Mouse (Mus musculus) myocyte (in vitro differentiated cells): ENCODE measurements around the gene Cab39. TPM values are rescaled to one million over a fixed set of nuclear protein-coding genes. Genes with fewer than 3 reads are reported as not detected.

ENCODE experiments used
- H3K27me3 ChIP-seq: one replicate; pipeline ENCODE4 v1.6.1; 2011; ENCODE audit not compliant: control insufficient read depth, insufficient read depth, insufficient read length
- H3K36me3 ChIP-seq: one replicate; pipeline ENCODE4 v1.6.1; 2011; ENCODE audit not compliant: control insufficient read depth, insufficient read depth
- H3K4me2 ChIP-seq: one replicate; pipeline ENCODE4 v1.6.1; 2011; ENCODE audit warnings: low read depth, control low read depth
- H3K4me3 ChIP-seq: one replicate; pipeline ENCODE4 v1.5.1; 2011; ENCODE audit warnings: mild to moderate bottlenecking, control low read depth, moderate library complexity
- H3K79me2 ChIP-seq: one replicate; pipeline ENCODE4 v1.6.1; 2011; ENCODE audit not compliant: control insufficient read depth, insufficient read depth
- H3ac ChIP-seq: one replicate; pipeline ENCODE4 v1.6.1; 2011; ENCODE audit not compliant: control insufficient read depth, insufficient read length
- CEBPB ChIP-seq: IDR thresholded peaks from 2 replicates; pipeline ENCODE4 v1.6.1; 2011; ENCODE audit warnings: mild to moderate bottlenecking, moderate library complexity; ENCODE audit not compliant: poor library complexity, insufficient read depth, severe bottlenecking
- E2F4 ChIP-seq: IDR thresholded peaks from one replicate; pipeline ENCODE4 v1.6.1; 2011; ENCODE audit warnings: mild to moderate bottlenecking, control low read depth, moderate library complexity; ENCODE audit not compliant: insufficient read depth
- MAX ChIP-seq: IDR thresholded peaks from one replicate; pipeline ENCODE4 v1.6.1; 2011; ENCODE audit warnings: low read depth, mild to moderate bottlenecking, control low read depth
- MYOD1 ChIP-seq, 3 experiments: IDR thresholded peaks; one replicate each; pipeline ENCODE4 v1.6.1; 2011; ENCODE audit warnings: control low read depth in 2 of 3, low read depth in 2 of 3, mild to moderate bottlenecking in 2 of 3, moderate library complexity in 1 of 3; ENCODE audit not compliant: insufficient read length in 2 of 3, control insufficient read depth in 1 of 3
- MYOG ChIP-seq, 3 experiments: IDR thresholded peaks; one replicate each; pipeline ENCODE4 v1.6.1; 2011; ENCODE audit warnings: control low read depth in 2 of 3, low read depth in 2 of 3, mild to moderate bottlenecking in 2 of 3; ENCODE audit not compliant: insufficient read length in 2 of 3, control insufficient read depth in 1 of 3, insufficient read depth in 1 of 3
- POLR2A ChIP-seq: IDR thresholded peaks from one replicate; pipeline ENCODE4 v1.6.1; 2011; ENCODE audit warnings: low read depth, mild to moderate bottlenecking, control low read depth, moderate library complexity; ENCODE audit not compliant: insufficient read length
- POLR2AphosphoS2 ChIP-seq: IDR thresholded peaks from one replicate; pipeline ENCODE4 v1.6.1; 2011; ENCODE audit warnings: low read depth, control low read depth; ENCODE audit not compliant: insufficient read length
- REST ChIP-seq: IDR thresholded peaks from one replicate; pipeline ENCODE4 v1.6.1; 2011; ENCODE audit warnings: mild to moderate bottlenecking, control low read depth, moderate library complexity; ENCODE audit not compliant: insufficient read depth, insufficient read length
- SRF ChIP-seq: IDR thresholded peaks from one replicate; pipeline ENCODE4 v1.6.1; 2011; ENCODE audit warnings: low read depth; ENCODE audit not compliant: control insufficient read depth, insufficient read length
- TCF12 ChIP-seq: IDR thresholded peaks from one replicate; pipeline ENCODE4 v1.6.1; 2011; ENCODE audit warnings: mild to moderate bottlenecking, control low read depth; ENCODE audit not compliant: poor library complexity, insufficient read depth, severe bottlenecking
- TCF3 ChIP-seq: IDR thresholded peaks from one replicate; pipeline ENCODE4 v1.6.1; 2011; ENCODE audit warnings: low read depth, control low read depth; ENCODE audit not compliant: insufficient read length
- USF1 ChIP-seq: IDR thresholded peaks from one replicate; pipeline ENCODE4 v1.6.1; 2011; ENCODE audit warnings: low read depth, mild to moderate bottlenecking, control low read depth, moderate library complexity
- polyA plus RNA-seq: library from polyadenylated mRNA; unstranded; fragments of >200 nt; fragmentation: generic; extraction: Trizol; gene quantifications from one replicate; pipeline ENCODE4 v1.2.1, GENCODE M21; 2012; ENCODE audit warnings: missing spikeins

Gene Cab39
- polyA plus RNA-seq, 1 experiment: 29.0 TPM

DNA sequence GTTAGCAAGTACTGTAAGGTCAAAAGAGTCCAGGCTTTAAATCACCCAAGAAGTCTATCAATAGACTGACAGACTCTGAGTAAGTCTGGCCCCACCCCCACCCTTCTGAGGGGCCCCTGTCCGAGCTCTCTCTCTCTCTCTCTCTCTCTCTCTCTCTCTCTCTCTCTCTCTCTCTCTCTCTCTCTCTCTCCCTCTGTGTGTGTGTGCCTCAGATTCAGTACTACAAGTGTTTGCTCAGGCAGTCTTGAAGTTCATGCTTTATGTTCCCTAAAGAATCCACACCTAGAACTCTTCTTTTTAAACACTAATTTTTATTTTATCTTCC lies 34.3 kb upstream of the Cab39 start:
- peak overlapping the region; percentile 31 for H3K4me2 ChIP-seq

DNA sequence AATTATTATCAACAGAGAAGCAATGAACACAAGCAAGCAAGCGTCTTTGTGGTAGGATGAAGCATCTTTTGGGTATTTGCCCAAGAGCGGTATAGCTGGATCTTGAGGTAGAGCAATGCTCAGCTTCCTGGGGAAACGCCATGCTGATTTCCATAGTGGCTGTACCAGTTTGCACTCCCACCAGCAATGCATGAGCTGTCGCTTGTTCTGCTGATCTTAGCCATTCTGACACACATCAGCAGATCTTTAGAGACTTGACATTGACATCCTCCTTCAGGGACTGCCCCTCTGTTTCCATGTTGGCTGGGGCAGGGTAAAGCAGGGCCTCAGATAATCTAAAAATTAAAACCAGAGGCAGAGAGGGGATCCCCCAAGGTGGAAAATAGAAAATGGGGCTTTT lies 31.6 kb upstream of the Cab39 start:
- no peaks in the 10 kb centered on the region for H3K79me2 ChIP-seq
- H3K4me3 ChIP-seq: no peak overlapping the region
- no peaks in the 10 kb centered on the region for H3K36me3 ChIP-seq
- no peaks in the 10 kb centered on the region for H3K27me3 ChIP-seq
- TF ChIP-seq CEBPB (no peak), E2F4 (no peak), MYOG (IDR thresholded peaks at IDR 0.05; ENCODE audit: control insufficient read depth in 1 of 3, insufficient read depth in 1 of 3, insufficient read length in 2 of 3, low read depth in 2 of 3) (no peak), REST (no peak), POLR2AphosphoS2 (no peak), TCF12 (no peak), TCF3 (no peak), MYOD1 (IDR thresholded peaks at IDR 0.05; ENCODE audit: control insufficient read depth in 1 of 3, insufficient read length in 2 of 3, low read depth in 2 of 3) (no peak), MAX (no peak), USF1 (no peak), POLR2A (no peak), SRF (no peak)
- no peak overlapping the region for H3ac ChIP-seq
- no peak overlapping the region for H3K4me2 ChIP-seq

More for the DNA sequence above, 34.3 kb upstream of the Cab39 start:
- Histone ChIP-seq H3K36me3 (no peaks in the 10 kb centered on the region), H3K27me3 (no peaks in the 10 kb centered on the region), H3ac (no peak overlapping the region), H3K79me2 (no peaks in the 10 kb centered on the region), H3K4me3 (no peak overlapping the region)
- TF ChIP-seq MYOG (IDR thresholded peaks at IDR 0.05; ENCODE audit: control insufficient read depth in 1 of 3, insufficient read depth in 1 of 3, insufficient read length in 2 of 3, low read depth in 2 of 3): no peak

DNA sequence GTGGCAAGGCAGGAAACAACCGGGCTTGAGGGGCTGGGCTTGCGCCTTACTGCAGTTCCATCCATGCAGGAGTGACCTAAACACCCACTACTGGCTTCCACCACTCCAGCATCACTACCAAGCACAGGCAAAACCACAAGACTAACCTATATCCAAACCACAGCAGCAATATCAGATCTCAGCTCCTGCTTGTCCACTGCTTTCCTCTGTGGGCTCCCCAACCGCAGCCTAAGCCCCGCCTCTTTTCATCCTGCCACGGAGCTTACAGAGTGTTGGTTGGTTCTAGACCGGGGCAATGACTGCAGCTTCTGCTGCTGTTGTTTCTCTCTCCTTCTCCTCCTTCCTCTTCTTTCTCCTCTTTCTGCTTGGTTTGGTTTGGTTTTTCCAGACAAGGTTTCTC lies 29.9 kb upstream of the Cab39 start:
- Histone ChIP-seq H3K4me3 (no peak overlapping the region), H3K4me2 (no peak overlapping the region), H3ac (no peak overlapping the region), H3K79me2 (no peaks in the 10 kb centered on the region), H3K27me3 (no peaks in the 10 kb centered on the region), H3K36me3 (no peaks in the 10 kb centered on the region)
- TF ChIP-seq E2F4 (no peak), MYOD1 (IDR thresholded peaks at IDR 0.05; ENCODE audit: control insufficient read depth in 1 of 3, insufficient read length in 2 of 3, low read depth in 2 of 3) (no peak), MAX (no peak), POLR2A (no peak), REST (no peak), TCF3 (no peak), USF1 (no peak)

DNA sequence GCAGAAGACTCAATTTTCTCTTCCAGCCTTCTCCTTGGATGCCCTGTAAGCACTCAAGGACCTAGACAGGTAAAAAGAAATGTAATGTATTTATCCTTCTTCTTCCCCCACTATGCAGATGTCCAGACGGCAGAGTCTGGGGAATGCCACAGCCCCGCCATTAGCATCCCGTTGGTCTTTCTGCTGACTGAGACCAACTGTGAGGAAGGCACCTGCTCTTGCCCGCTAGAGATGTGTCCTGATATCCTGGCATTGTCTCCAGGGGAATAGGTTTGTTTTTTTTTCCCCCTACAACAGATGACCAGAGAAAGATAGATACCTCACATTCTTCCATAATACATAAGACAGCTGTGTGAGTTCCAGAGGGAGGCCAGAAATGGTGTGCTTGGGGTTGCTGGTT lies 28.9 kb upstream of the Cab39 start:
- Histone ChIP-seq H3K4me3 (no peak overlapping the region), H3K4me2 (no peak overlapping the region), H3ac (no peak overlapping the region), H3K36me3 (no peaks in the 10 kb centered on the region), H3K79me2 (no peaks in the 10 kb centered on the region), H3K27me3 (no peaks in the 10 kb centered on the region)
- TF ChIP-seq MYOG (IDR thresholded peaks at IDR 0.05; ENCODE audit: control insufficient read depth in 1 of 3, insufficient read depth in 1 of 3, insufficient read length in 2 of 3, low read depth in 2 of 3) (peak in 1 of 3 experiments; percentile 70), SRF (no peak), MYOD1 (IDR thresholded peaks at IDR 0.05; ENCODE audit: control insufficient read depth in 1 of 3, insufficient read length in 2 of 3, low read depth in 2 of 3) (peak in 2 of 3 experiments; percentile 27 to 78), POLR2A (no peak), TCF12 (peak; percentile 21)

DNA sequence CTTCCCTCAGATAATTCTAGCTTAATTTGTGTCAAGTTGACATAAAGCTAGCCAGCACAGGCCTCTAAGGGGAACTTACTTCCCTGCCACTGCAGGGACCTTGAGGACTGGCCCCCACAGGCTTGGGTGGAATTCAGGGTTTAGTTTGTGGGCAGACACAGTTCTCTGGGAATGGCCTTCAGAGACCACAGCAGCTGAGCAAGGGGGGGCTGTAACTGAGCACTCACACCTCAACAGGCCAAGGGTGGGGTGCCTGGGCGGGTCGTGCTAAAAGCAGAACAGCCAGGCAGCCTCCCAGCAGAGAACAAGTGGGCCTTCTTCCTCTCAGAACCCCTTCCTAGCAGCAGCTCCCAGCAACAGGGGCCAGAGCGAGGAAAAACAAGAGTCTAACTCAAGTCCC lies 27.1 kb upstream of the Cab39 start:
- Histone ChIP-seq H3K4me2 (no peak overlapping the region), H3K36me3 (no peaks in the 10 kb centered on the region), H3K79me2 (no peaks in the 10 kb centered on the region), H3K4me3 (no peak overlapping the region), H3K27me3 (no peaks in the 10 kb centered on the region), H3ac (no peak overlapping the region)
- TF ChIP-seq MYOD1 (IDR thresholded peaks at IDR 0.05; ENCODE audit: control insufficient read depth in 1 of 3, insufficient read length in 2 of 3, low read depth in 2 of 3) (peak in 1 of 3 experiments; percentile 71), MYOG (IDR thresholded peaks at IDR 0.05; ENCODE audit: control insufficient read depth in 1 of 3, insufficient read depth in 1 of 3, insufficient read length in 2 of 3, low read depth in 2 of 3) (peak in 2 of 3 experiments; percentile 51 to 83), MAX (no peak), REST (no peak), TCF3 (no peak), POLR2A (no peak), TCF12 (no peak)
